Mouse (Mus musculus) urinary bladder, postnatal 36 days (tissue): ENCODE data around the gene Atp5l.
A peak's percentile ranks its signal among the peaks of the same experiment; 100 is the strongest.
"Not testable (repeated sequence)": the region's sequence is repeated elsewhere in the genome, so short reads cannot be mapped to it uniquely, and the experiment has no call there.

Experiments
- DNase-seq, 2 experiments: peaks; one replicate each; pipeline ENCODE4 v3.0.0; 2022; ENCODE audit warnings: low spot score in 2 of 2, mixed read lengths in 1 of 2

Gene Atp5l

DNA sequence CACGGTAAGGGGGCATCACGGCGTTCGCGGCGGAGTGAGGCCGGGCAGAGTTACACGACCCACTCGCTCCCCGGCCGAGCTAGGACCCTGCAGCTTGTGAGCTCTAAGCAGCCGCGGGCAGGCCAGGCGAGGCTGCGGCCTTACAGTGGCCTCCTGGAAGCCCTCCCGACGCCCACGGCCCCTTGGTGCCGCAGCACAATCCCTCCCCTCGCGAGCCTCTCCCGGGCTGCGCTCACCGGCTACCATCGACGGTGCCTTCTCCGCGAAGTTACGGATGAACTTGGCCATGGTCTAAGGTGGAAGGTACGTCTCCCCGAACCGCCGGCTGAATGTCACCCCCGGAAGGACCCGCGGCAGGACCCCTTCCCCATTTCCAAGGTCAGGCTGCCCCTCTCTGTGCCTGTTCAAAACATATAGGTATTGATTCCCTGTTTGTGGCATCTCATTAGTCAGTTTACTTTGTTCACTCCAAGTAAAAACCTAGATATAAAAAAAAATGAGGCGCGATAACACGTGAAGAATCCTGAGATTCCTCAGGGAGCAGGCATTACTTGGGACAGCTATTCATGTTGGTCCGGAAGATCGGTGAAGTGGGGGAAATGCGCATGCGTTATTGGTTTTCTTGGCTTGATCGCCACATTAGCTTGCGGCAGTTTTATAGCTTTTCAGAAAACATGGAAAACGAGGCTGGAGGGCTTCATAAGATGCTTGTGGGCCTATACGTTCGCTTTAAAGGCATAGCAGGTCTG, at the start of gene Atp5l:
Gene Atp5l, minus strand, starts transcription at position 369 of the 749 bp plus-strand sequence.
- peak; percentile 78 to 81 for DNase-seq

DNA sequence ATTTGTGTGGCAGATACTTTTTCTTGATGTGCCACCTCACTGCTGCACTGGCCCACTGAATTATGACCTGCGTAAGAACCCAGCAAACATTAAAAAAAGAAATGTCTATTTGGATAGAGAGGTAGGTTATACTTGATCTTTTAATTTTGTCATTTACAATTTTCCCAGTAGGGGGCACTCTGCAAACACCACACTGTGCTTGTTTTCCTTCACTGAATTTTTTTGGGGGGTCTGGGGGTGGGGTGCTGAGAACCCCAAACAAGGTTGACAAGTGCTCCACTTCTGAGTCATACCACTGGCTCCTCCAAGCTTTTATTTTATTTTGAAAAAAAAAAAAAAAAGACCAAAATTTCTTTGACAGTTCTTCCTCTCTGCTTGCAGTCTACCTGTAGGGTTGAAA, 48.9 kb upstream of the Atp5l start:
- DNase-seq, result no peak

DNA sequence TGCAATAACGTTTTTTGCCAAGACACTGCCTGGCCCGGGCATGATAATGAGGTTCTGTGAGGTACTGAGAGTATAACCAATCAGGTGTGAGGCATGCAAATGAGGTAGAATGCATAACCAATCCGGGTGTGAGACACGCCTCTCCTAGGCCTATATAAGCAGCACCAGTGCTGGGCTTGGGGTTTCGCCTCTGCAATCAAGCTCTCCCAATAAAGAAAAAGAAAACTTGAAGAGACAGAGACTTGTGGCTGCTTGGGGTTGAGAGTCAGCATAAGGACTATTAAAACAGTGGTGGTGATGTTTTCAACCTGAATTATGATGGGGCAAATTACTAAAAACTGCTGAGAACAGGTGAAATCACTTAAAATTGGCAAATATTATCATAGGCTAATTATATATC, 47.2 kb upstream of the Atp5l start:
- DNase-seq, result not testable (repeated sequence)

GRCm38 (mm10) chr9:44966815-44967242, 46.3 kb upstream of the Atp5l start:
- DNase-seq, result peak; percentile 75 to 83

DNA sequence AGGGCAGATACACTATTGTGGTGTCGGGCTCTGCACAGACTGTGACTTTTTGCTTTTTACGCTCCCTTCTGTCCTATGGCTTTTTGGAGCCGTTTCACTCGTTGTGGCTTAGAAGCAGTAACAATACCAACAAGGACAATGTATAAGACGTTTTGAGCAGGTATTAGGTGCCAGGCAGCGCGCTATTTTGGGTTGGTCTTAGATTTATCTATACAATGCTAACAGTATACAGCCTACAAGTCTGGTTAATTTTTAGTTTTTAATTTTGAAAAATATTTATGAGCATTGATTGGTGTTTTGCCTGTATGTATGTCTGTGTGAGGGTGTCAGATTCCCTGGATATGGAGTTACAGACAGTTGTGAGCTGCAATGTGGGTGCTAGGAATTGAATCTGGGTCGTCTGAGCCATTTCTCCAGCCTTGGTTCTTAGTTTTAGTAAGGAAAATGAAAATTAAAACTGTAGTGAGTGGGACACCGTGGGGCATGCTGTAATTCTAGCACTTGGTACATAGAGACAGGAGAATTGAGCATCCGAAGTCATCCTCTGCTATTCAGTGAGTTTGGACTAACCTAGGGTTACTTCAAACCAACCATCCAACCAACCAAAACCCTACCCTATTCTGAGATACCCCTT, 45.4 kb upstream of the Atp5l start:
- no peak for DNase-seq

DNA sequence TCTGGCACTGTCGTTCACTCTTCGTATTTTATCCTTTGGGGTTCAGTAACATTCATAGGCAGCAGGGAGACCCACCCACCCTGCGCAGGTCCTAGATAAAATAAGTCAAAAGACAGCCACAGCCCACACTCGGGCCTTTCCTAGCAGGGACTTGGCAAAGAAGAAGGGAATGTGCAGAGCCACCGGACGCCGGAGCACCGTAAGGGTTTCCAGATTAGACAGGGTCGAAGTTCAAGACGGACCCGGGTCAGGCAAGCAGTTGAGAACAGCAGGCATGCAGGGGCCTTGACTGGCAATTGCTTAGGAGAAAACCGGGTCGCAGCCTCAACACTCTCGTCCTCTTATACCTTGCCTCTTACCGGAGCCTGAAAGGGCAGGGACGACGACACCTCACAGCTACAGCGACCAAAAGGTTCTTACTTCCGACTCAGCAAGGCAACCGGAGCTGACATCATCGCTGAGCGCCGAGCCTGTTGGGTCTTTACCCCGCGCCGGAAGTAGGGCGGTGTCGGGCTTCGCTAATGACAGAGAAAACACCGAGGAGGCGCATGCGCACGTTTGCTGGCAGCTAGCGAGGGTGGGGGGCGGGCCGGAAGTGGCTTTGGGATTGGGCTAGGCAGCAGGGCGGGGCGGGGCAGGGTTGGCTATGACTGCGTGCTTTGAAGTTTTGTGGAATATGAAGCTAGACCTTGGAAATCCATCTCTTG, 44.7 kb upstream of the Atp5l start, which contains the start of gene Ube4a:
Gene Ube4a, minus strand, starts transcription at position 475 of the 707 bp plus-strand sequence.
- DNase-seq, result peak; percentile 99 to 100

GRCm38 (mm10) chr9:44954432-44954831, 33.9 kb upstream of the Atp5l start:
- no peak for DNase-seq

DNA sequence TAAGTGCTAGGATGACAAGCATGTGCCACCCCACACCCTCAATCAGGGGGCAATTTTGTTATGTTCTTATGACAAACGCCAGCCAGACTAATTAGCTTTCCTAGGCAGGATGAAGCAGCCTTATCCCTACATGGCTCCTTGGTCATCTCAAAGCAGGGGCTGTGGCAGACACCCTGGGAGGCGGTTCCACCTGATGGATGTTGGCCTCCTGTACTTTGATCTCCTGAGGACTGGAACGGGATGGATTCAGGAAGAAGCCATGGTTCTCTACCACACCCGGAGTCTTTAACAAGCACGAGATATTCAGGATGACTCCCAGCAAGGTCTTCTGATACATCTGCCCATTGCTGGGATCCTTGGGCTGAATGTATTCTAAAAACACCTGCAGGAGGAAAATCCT, 27.3 kb upstream of the Atp5l start:
- DNase-seq, result no peak

DNA sequence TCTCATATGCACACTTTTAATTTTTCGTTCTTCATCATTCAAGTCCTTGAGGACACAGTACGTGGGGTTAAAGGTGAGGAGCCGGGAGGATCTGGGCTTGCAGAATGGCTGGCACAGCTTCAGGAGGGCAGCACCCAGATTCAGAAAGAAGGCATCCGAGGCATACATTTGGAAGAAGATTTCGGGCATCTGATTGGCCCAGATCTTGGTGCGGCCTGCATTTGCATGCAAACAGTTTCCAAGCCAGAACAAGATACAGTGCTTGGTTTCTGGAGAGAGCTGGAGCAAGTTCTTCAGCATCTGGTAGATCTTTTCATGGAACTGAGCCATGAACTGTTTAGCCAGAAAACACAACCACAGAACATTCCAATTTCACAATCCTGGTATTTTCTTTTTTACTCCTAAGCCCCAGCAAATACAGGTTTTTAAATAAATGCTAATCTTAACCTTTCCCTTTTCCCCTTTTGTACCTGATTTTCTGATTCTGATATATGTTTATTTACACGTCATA, 25.7 kb upstream of the Atp5l start:
- DNase-seq, result peak in 1 of 2 experiments; percentile 27

GRCm38 (mm10) chr9:44942421-44942820, 21.9 kb upstream of the Atp5l start:
- DNase-seq, result no peak

DNA sequence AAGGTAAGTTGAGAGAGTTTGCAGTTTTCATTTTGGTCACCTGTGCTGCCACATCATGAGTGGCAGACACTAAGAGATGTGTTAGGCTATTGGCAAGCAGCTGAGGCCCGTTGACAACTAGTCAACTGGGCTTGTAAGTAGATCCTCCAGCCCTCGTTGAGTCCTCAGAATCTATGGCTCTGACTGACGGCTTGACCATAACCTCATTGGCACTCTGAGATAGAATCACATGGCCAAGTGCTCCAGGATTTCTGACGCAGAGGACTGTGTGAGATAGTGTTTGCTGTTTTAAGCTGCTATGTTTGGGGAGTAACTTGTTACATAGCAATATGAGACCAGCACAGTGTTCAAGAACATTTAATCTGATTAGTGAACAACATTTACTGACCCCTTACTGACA, 21.2 kb upstream of the Atp5l start:
- no peak for DNase-seq

DNA sequence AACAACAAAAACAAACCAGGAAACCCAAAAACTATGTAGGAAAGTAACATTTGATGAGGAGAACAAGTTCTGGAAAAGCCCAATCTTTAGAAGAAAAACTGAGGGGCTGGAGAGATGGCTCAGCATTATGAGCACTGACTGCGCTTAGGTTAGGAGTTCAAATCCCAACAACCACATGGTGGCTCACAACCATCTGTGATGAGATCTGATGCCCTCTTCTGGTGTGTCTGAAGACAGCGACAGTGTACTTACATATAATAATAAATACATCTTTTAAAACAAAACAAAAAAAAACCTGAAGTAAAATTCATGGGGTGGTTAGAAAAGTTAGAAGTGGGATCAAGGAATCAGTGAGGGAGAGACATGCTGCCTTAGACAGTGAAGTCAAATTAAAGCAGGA, 1.0 kb upstream of the Atp5l start:
- no peak for DNase-seq

GRCm38 (mm10) chr9:44921123-44921468, 554 bp upstream of the Atp5l start:
- DNase-seq, result peak in 1 of 2 experiments; percentile 65

- no peak for DNase-seq
Measured at GRCm38 (mm10) chr9:44919606-44920005, 936 bp downstream of the Atp5l start.

GRCm38 (mm10) chr9:44916196-44916595, 4.3 kb downstream of the Atp5l start:
- DNase-seq, result peak; percentile 17 to 27

DNA sequence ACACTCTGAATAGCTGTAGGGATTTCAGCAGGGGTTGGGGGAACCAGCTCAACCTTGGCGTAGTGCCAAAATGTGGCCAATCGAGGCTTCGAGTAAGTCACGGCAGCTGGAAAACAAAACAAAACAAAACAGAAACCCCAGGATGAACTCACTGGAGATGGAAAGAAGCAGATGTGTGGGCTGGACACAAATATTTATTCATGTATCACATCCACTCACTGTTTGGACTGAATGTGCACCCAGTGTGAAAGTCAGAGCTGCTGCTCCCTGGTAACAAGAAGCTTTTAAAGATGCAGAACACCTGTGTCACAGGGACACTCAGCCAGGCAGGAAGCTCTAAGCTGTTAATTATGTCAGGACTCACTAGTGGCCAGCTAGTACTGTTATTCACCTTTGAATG, 5.8 kb downstream of the Atp5l start:
- DNase-seq, result no peak

DNA sequence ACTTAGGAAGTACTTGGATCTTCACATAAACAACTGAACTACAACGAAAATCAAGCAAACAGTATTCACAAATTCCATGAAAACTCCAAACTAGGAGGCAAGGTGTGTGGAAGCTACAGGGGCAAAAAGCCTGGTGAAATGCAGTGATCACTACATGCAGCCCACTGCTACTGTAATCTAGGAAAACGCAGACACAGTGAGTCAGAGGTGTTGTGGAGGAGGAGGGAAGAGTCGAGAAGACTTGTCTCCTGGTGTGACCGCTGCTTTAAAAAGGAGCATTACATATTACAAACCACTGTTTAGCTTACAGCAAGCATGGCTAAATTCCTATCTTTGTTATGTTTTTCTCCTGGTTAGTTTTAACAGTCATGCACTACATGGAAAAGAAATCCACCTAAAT, 9.2 kb downstream of the Atp5l start:
- no peak for DNase-seq

DNA sequence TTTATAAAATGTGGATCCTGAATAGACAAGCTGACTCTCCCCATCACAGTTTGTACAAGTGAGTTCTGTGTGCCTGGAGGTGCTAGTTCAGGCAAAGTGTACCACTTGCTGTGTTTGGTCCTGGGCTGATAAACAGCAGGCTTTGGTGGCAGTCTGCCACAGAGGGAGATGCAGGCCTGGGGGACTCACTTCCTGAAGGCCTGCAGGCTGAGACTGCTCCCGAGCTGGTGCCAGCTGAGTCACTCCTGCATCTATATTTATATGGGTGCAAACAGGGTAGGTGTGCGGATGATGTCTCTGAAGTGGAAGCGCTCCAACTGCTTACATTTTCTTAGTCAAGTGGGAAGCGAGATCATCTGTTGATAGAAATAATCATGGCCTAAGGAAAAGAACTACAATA, 14.9 kb downstream of the Atp5l start:
- DNase-seq, result peak; percentile 19 to 42

GRCm38 (mm10) chr9:44904964-44905363, 15.6 kb downstream of the Atp5l start:
- DNase-seq, result peak; percentile 73 to 82

DNA sequence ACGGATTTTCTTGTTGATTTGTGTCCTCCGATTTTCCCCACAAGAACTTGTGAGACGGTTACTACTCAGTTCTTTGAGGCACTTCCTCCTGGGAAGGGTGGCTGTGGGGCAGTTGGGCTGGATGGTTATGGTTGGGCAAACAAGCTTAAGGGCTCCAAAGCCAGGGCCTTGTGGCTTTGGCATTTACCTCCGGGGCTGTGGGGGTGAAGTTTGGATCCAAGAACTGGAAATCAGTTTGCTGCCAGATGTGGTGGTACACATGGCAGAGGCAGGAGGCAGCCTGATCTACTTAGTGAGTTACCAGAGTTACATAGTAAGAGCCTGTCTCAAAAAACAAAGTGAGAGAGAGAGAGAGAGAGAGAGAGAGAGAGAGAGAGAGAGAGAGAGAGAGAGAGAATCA, 16.7 kb downstream of the Atp5l start:
- no peak for DNase-seq

GRCm38 (mm10) chr9:44900402-44900801, 20.1 kb downstream of the Atp5l start:
- DNase-seq, result no peak

DNA sequence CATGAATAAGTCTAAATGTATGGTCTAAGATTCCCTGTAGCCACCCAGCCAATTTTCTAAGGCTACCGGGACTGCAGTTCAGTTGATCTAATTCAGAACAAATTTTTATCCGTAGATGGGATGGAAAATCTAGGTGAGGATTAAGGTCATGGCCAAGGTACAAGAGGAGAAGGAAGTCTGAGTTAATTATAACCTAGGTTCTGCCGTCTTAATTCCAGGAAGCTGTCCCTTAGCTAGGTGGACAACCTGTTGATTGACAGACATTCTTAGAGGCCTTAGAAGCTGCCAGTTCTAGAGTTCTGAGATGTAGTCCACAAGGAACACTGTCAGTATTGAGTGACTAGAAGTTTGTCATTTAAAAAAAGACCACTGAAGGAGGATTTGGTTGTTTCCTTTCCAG, 20.8 kb downstream of the Atp5l start:
- DNase-seq, result no peak

GRCm38 (mm10) chr9:44897024-44897423, 23.5 kb downstream of the Atp5l start:
- no peak for DNase-seq
